Mouse (Mus musculus): ENCODE data around the gene Krt88.

DNA sequence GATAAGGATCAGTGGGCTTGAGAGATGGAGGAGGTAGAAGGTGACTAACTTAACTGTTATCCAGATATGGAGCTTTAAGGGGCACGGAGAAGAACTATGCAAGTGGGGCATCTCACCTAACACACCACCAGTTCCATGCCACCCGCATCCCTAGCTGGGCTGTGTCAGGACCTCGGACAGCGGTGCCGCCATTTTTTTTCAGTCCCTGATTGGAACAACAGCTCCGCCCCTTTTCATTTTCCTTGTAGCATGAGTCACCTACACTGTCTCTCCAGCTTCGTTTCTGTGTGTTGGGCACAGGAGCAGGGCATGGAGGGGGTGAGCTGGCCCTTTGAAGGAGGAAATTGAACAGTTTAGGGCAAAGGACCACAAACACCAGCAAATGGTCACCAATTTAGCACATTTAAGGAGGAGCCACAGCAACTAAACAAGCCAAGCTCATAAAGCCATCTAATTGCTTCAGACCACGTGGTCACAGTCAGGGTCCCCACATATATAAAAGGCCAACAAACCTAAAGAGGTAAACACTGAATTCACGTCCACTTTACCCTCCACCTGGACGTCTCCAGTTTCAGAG, 25.5 kb downstream of the Krt88 start, which contains the start of gene Krt86:
- TF ChIP-seq CTCF (IDR thresholded peaks at IDR 0.05; ENCODE audit: extremely low read depth, insufficient read depth, insufficient read length, insufficient replicate concordance): no peak
- no peak for TF ChIP-seq POLR2A (IDR thresholded peaks at IDR 0.05; ENCODE audit: low read depth, low read length)
